Mouse (Mus musculus) forebrain, embryonic 12.5 days (tissue): ENCODE data around the gene Ptprn2. TPM values are rescaled to one million over a fixed set of nuclear protein-coding genes. Genes with fewer than 3 reads are reported as not detected.

ENCODE experiments used
- ATAC-seq: fragments of 200-750 bp; cut with Nextera tagmentation; 2 replicates; pipeline ENCODE4 v1.8.0; 2017; ENCODE audit warnings: moderate TSS enrichment; ENCODE audit not compliant: low FRiP score
- H3K27ac ChIP-seq: fragments of 300-500 bp; sonication (generic); 2 replicates; pipeline ENCODE4 v1.5.1; 2016; ENCODE audit warnings: mild to moderate bottlenecking
- H3K27me3 ChIP-seq: fragments of 300-500 bp; sonication (generic); 2 replicates; pipeline ENCODE4 v1.6.1; 2016; ENCODE audit warnings: mild to moderate bottlenecking
- H3K36me3 ChIP-seq: fragments of 300-500 bp; sonication (generic); replicated peaks from 2 replicates; pipeline ENCODE4 v1.6.1; 2016; ENCODE audit warnings: mild to moderate bottlenecking
- H3K4me1 ChIP-seq: fragments of 300-500 bp; sonication (generic); 2 replicates; pipeline ENCODE4 v1.6.1; 2016
- H3K4me2 ChIP-seq: fragments of 300-500 bp; sonication (generic); 2 replicates; pipeline ENCODE4 v1.6.1; 2016; ENCODE audit warnings: mild to moderate bottlenecking, moderate library complexity
- H3K4me3 ChIP-seq: fragments of 300-500 bp; sonication (generic); replicated peaks from 2 replicates; pipeline ENCODE4 v1.5.1; 2016; ENCODE audit warnings: mild to moderate bottlenecking
- H3K9ac ChIP-seq: fragments of 300-500 bp; sonication (generic); 2 replicates; pipeline ENCODE4 v1.6.1; 2016; ENCODE audit warnings: mild to moderate bottlenecking
- H3K9me3 ChIP-seq: fragments of 300-500 bp; sonication (generic); 2 replicates; pipeline ENCODE4 v1.6.1; 2016
- whole genome bisulfite sequencing: fragments of 180-500 bp; shearing (Covaris S2); methylation state at CpG from one replicate; pipeline ENCODE4 v1.1.7; 2016; 5-methylcytosine and 5-hydroxymethylcytosine counted together
- polyA plus RNA-seq: library from polyadenylated mRNA; unstranded; fragments of >200 nt; fragmentation: Nextera tagmentation; extraction: Ambion mirVana; gene quantifications from 2 replicates; pipeline ENCODE4 v1.2.1, GENCODE M21; 2016

The Ptprn2 gene
- polyA plus RNA-seq, 1 experiment from 2014 or later, result 8.8 TPM

GRCm38 (mm10) chr12:117127485-117127884, 642.0 kb downstream of the Ptprn2 start:
- H3K4me2 ChIP-seq, result no peak overlapping the region
- H3K4me1 ChIP-seq, result peaks cover 14% of the 10 kb centered on the region
- no peaks in the 10 kb centered on the region for H3K36me3 ChIP-seq
- ATAC-seq, result no peak
- H3K9me3 ChIP-seq, result no peaks in the 10 kb centered on the region
- H3K9ac ChIP-seq, result no peak overlapping the region
- no peak overlapping the region for H3K27ac ChIP-seq
- peaks cover 18% of the 10 kb centered on the region; the same call in 1 of the 2 replicates for H3K27me3 ChIP-seq
- no peak overlapping the region for H3K4me3 ChIP-seq
- WGBS, result 81% methylated on average over 6 of the region's 6 CpGs

DNA sequence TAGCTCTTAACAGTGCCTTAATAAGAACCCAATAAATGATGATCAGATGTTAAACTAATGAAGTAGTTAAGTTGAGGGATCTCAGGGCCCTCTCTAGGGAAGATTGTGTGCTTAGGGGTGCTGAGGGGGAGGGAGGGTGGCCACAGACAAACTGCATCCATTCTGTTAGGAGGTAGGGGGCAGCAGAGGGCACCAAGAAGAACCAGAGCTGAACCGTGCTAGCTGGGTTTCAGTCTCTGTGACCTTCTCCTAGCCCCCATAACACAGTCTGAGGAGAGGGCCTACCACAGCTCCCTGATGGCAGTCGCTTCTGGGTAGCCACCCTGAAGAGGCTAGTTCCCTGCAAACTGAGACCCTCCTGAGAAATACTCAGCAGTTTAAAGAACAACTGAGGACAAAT, 646.6 kb downstream of the Ptprn2 start:
- no peaks in the 10 kb centered on the region for H3K9me3 ChIP-seq
- peaks cover 20% of the 10 kb centered on the region for H3K27me3 ChIP-seq
- H3K4me1 ChIP-seq, result peaks cover 14% of the 10 kb centered on the region
- WGBS, result 6% methylated on average over 2 of the region's 2 CpGs
- ATAC-seq, result no peak
- H3K4me3 ChIP-seq, result no peak overlapping the region
- H3K4me2 ChIP-seq, result no peak overlapping the region
- no peaks in the 10 kb centered on the region for H3K36me3 ChIP-seq
- no peak overlapping the region for H3K27ac ChIP-seq
- H3K9ac ChIP-seq, result no peak overlapping the region

DNA sequence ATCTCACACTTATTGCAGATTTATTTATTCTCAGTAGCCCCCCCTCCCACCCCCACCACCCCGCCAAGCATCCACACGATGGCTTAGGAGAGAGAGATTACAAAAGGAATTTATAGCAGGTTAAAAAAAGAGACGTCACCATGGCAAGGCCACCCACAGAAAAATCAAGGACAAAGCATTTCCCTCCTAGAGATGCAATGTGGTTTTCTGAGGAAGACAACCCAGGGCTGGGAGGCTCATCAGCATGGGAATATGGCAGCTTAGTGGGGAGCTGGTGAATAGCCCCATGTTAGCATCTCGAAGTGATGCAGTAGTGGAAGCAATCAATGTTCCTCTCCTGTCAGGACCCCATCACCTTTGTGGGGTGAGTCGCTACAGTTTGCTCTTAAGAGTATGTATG, 649.7 kb downstream of the Ptprn2 start:
- Histone ChIP-seq H3K27me3 (peaks cover 20% of the 10 kb centered on the region; the same call in 1 of the 2 replicates), H3K9ac (no peak overlapping the region), H3K9me3 (no peaks in the 10 kb centered on the region), H3K36me3 (no peaks in the 10 kb centered on the region), H3K4me1 (no peaks in the 10 kb centered on the region), H3K4me2 (no peak overlapping the region), H3K4me3 (no peak overlapping the region), H3K27ac (no peak overlapping the region)
- 66% methylated on average over 5 of the region's 5 CpGs for WGBS
- ATAC-seq, result no peak

- Histone ChIP-seq H3K4me2 (no peak overlapping the region), H3K9ac (no peak overlapping the region), H3K27ac (no peak overlapping the region), H3K9me3 (no peaks in the 10 kb centered on the region), H3K4me1 (no peaks in the 10 kb centered on the region), H3K4me3 (no peak overlapping the region), H3K27me3 (peaks cover 20% of the 10 kb centered on the region; the same call in 1 of the 2 replicates), H3K36me3 (no peaks in the 10 kb centered on the region)
- ATAC-seq, result no peak
- WGBS, result 70% methylated on average over 5 of the region's 5 CpGs
Measured at GRCm38 (mm10) chr12:117136472-117137010, 651.0 kb downstream of the Ptprn2 start.

DNA sequence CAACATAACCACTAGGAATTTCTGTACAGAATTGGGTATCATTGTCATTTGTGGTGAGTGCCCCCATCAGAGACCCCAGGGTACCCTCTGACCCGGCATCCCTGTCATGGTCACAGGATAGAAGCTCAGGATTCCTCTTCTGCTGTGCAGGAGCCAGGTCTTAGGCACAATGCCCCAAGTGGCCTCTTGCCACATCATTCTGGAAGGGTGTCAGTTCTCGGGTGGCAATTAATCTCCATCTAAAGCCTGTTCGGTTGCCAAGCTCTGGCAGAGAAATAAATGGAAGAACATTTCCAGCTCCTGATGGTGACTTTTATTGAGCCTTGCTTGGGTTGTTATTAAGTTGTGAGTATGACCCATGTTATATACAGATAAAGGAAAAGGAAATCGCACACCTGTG, 655.4 kb downstream of the Ptprn2 start:
- Histone ChIP-seq H3K27me3 (peaks cover 19% of the 10 kb centered on the region; the same call in 1 of the 2 replicates), H3K27ac (no peak overlapping the region), H3K4me3 (no peak overlapping the region), H3K4me2 (no peak overlapping the region), H3K9me3 (no peaks in the 10 kb centered on the region), H3K9ac (no peak overlapping the region), H3K36me3 (0 out of 2 replicates have a peak, but pooled peaks cover 4% of the 10 kb centered on the region), H3K4me1 (no peaks in the 10 kb centered on the region)
- ATAC-seq, result no peak
- WGBS, result 92% methylated on average over 4 of the region's 4 CpGs

GRCm38 (mm10) chr12:117141394-117141793, 655.9 kb downstream of the Ptprn2 start:
- H3K4me1 ChIP-seq, result no peaks in the 10 kb centered on the region
- H3K4me3 ChIP-seq, result no peak overlapping the region
- peaks cover 14% of the 10 kb centered on the region; the same call in 1 of the 2 replicates for H3K27me3 ChIP-seq
- H3K9me3 ChIP-seq, result no peaks in the 10 kb centered on the region
- 92% methylated on average over 6 of the region's 6 CpGs for WGBS
- H3K9ac ChIP-seq, result no peak overlapping the region
- H3K4me2 ChIP-seq, result no peak overlapping the region
- no peak overlapping the region for H3K27ac ChIP-seq
- no peak for ATAC-seq
- H3K36me3 ChIP-seq, result 0 out of 2 replicates have a peak, but pooled peaks cover 4% of the 10 kb centered on the region

DNA sequence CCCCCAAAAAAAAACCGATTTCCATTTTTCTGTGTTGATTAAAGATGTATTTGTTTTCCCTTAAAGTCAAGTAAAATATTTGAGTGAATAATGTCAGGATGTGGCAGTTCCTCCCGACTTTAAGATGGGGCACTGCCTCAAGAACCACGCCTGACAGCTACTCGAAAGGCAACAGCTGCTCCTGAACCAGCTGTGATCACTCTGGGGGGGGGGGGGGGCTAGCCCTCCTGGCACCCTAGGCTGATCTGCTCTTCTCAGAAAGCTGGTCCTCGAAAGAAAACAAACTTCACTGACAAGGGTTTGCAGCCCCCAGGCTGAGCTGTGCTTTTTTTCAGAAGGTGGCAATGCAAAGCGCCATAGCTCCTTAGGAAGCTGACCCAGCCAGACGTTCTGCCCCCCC, 663.7 kb downstream of the Ptprn2 start:
- H3K4me2 ChIP-seq, result peak overlapping the region; percentile 47
- peaks cover 45% of the 10 kb centered on the region for H3K4me1 ChIP-seq
- ATAC-seq, result no peak
- peaks cover 54% of the 10 kb centered on the region for H3K27me3 ChIP-seq
- WGBS, result 4% methylated on average over 7 of the region's 7 CpGs
- H3K36me3 ChIP-seq, result no peaks in the 10 kb centered on the region
- peak overlapping the region; percentile 72 for H3K4me3 ChIP-seq
- H3K9me3 ChIP-seq, result no peaks in the 10 kb centered on the region
- H3K27ac ChIP-seq, result peak overlapping the region; percentile 42; the same call in 1 of the 2 replicates
- H3K9ac ChIP-seq, result 0 out of 2 replicates have a peak overlapping the region, but pooled peaks have one; percentile 36

DNA sequence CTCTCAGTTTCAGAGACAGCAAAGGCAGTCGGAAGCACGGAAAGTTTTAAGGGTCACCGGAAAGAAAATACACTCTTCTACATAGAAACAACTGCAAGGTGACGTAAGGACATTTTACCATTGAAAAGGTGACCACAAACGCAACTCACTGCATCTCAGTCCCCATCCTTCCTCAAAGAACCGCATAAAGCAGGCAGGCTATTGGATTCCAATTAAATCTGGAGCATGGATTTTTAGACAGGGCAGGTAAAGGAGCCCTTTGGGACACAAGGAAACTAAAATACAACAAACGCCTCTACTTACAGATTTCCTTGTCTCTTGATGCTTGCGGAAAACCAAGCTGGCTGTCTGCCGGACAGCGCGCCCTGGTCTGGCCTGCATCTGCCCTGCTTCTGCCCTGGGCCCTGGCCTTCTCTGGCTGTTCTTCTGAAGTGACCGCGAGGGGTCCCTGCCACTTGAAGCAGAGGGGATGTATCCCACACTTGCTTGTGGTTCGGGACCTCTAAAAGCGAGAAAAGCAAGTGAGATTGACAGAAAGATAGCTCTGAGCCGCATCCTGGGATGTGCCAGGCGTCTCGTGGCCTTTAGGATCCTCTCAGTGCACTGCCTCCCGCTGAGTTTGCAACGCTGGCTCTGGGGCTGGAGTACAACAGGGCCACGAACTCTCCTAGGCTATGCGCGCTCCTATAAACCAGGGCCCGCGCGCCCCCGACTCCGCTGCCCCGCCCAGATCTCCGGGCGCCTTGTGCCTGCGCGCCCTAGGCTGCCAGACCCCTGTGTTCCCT, 665.3 kb downstream of the Ptprn2 start:
- peaks cover 64% of the 10 kb centered on the region for H3K27me3 ChIP-seq
- no peaks in the 10 kb centered on the region for H3K9me3 ChIP-seq
- 3% methylated on average over 33 of the region's 33 CpGs for WGBS
- H3K4me3 ChIP-seq, result peak overlapping the region; percentile 72
- peak overlapping the region; percentile 98 for H3K27ac ChIP-seq
- no peaks in the 10 kb centered on the region for H3K36me3 ChIP-seq
- H3K9ac ChIP-seq, result peak overlapping the region; percentile 88
- peaks cover 45% of the 10 kb centered on the region for H3K4me1 ChIP-seq
- peak overlapping the region; percentile 68 for H3K4me2 ChIP-seq
- peak; percentile 44 for ATAC-seq

GRCm38 (mm10) chr12:117151611-117152010, 666.1 kb downstream of the Ptprn2 start:
- WGBS, result 4% methylated on average over 7 of the region's 7 CpGs
- Histone ChIP-seq H3K4me1 (peaks cover 45% of the 10 kb centered on the region), H3K36me3 (no peaks in the 10 kb centered on the region), H3K27ac (peak overlapping the region; percentile 98), H3K9me3 (no peaks in the 10 kb centered on the region), H3K4me2 (peak overlapping the region; percentile 68), H3K27me3 (peaks cover 67% of the 10 kb centered on the region), H3K4me3 (peak overlapping the region; percentile 72), H3K9ac (peak overlapping the region; percentile 88)
- 0 out of 2 replicates have a peak, but pooled peaks have one; percentile 3 for ATAC-seq

GRCm38 (mm10) chr12:117152366-117153165, 667.0 kb downstream of the Ptprn2 start:
- Histone ChIP-seq H3K4me3 (peak overlapping the region; percentile 72), H3K9ac (peak overlapping the region; percentile 88), H3K27ac (peak overlapping the region; percentile 98), H3K4me1 (peaks cover 49% of the 10 kb centered on the region), H3K36me3 (no peaks in the 10 kb centered on the region), H3K27me3 (peaks cover 64% of the 10 kb centered on the region), H3K9me3 (no peaks in the 10 kb centered on the region), H3K4me2 (peak overlapping the region; percentile 68)
- WGBS, result 2% methylated on average over 28 of the region's 28 CpGs
- 0 out of 2 replicates have a peak, but pooled peaks have one; percentile 13 for ATAC-seq

- Histone ChIP-seq H3K9ac (peak overlapping the region; percentile 88), H3K9me3 (no peaks in the 10 kb centered on the region), H3K4me3 (peak overlapping the region; percentile 72), H3K27ac (peak overlapping the region; percentile 98), H3K4me1 (peaks cover 49% of the 10 kb centered on the region), H3K27me3 (peaks cover 69% of the 10 kb centered on the region), H3K4me2 (peak overlapping the region; percentile 68), H3K36me3 (no peaks in the 10 kb centered on the region)
- ATAC-seq, result no peak
- WGBS, result 1% methylated on average over 8 of the region's 8 CpGs
Measured at GRCm38 (mm10) chr12:117153166-117153480, 667.6 kb downstream of the Ptprn2 start.
